Mouse (Mus musculus) myocyte (in vitro differentiated cells): Measurements from ENCODE around the gene Cyb5rl. TPM values are rescaled to one million over a fixed set of nuclear protein-coding genes. Genes with fewer than 3 reads are reported as not detected.

Experiments
- H3K27me3 ChIP-seq: one replicate; pipeline ENCODE4 v1.6.1; 2011; ENCODE audit not compliant: control insufficient read depth, insufficient read depth, insufficient read length
- H3K36me3 ChIP-seq: one replicate; pipeline ENCODE4 v1.6.1; 2011; ENCODE audit not compliant: control insufficient read depth, insufficient read depth
- H3K4me2 ChIP-seq: one replicate; pipeline ENCODE4 v1.6.1; 2011; ENCODE audit warnings: low read depth, control low read depth
- H3K4me3 ChIP-seq: one replicate; pipeline ENCODE4 v1.5.1; 2011; ENCODE audit warnings: mild to moderate bottlenecking, control low read depth, moderate library complexity
- H3K79me2 ChIP-seq: one replicate; pipeline ENCODE4 v1.6.1; 2011; ENCODE audit not compliant: control insufficient read depth, insufficient read depth
- H3ac ChIP-seq: one replicate; pipeline ENCODE4 v1.6.1; 2011; ENCODE audit not compliant: control insufficient read depth, insufficient read length
- CEBPB ChIP-seq: IDR thresholded peaks from 2 replicates; pipeline ENCODE4 v1.6.1; 2011; ENCODE audit warnings: mild to moderate bottlenecking, moderate library complexity; ENCODE audit not compliant: poor library complexity, insufficient read depth, severe bottlenecking
- E2F4 ChIP-seq: IDR thresholded peaks from one replicate; pipeline ENCODE4 v1.6.1; 2011; ENCODE audit warnings: mild to moderate bottlenecking, control low read depth, moderate library complexity; ENCODE audit not compliant: insufficient read depth
- MAX ChIP-seq: IDR thresholded peaks from one replicate; pipeline ENCODE4 v1.6.1; 2011; ENCODE audit warnings: low read depth, mild to moderate bottlenecking, control low read depth
- MYOD1 ChIP-seq, 3 experiments: IDR thresholded peaks; one replicate each; pipeline ENCODE4 v1.6.1; 2011; ENCODE audit warnings: control low read depth in 2 of 3, low read depth in 2 of 3, mild to moderate bottlenecking in 2 of 3, moderate library complexity in 1 of 3; ENCODE audit not compliant: insufficient read length in 2 of 3, control insufficient read depth in 1 of 3
- MYOG ChIP-seq, 3 experiments: IDR thresholded peaks; one replicate each; pipeline ENCODE4 v1.6.1; 2011; ENCODE audit warnings: control low read depth in 2 of 3, low read depth in 2 of 3, mild to moderate bottlenecking in 2 of 3; ENCODE audit not compliant: insufficient read length in 2 of 3, control insufficient read depth in 1 of 3, insufficient read depth in 1 of 3
- POLR2A ChIP-seq: IDR thresholded peaks from one replicate; pipeline ENCODE4 v1.6.1; 2011; ENCODE audit warnings: low read depth, mild to moderate bottlenecking, control low read depth, moderate library complexity; ENCODE audit not compliant: insufficient read length
- POLR2AphosphoS2 ChIP-seq: IDR thresholded peaks from one replicate; pipeline ENCODE4 v1.6.1; 2011; ENCODE audit warnings: low read depth, control low read depth; ENCODE audit not compliant: insufficient read length
- REST ChIP-seq: IDR thresholded peaks from one replicate; pipeline ENCODE4 v1.6.1; 2011; ENCODE audit warnings: mild to moderate bottlenecking, control low read depth, moderate library complexity; ENCODE audit not compliant: insufficient read depth, insufficient read length
- SRF ChIP-seq: IDR thresholded peaks from one replicate; pipeline ENCODE4 v1.6.1; 2011; ENCODE audit warnings: low read depth; ENCODE audit not compliant: control insufficient read depth, insufficient read length
- TCF12 ChIP-seq: IDR thresholded peaks from one replicate; pipeline ENCODE4 v1.6.1; 2011; ENCODE audit warnings: mild to moderate bottlenecking, control low read depth; ENCODE audit not compliant: poor library complexity, insufficient read depth, severe bottlenecking
- TCF3 ChIP-seq: IDR thresholded peaks from one replicate; pipeline ENCODE4 v1.6.1; 2011; ENCODE audit warnings: low read depth, control low read depth; ENCODE audit not compliant: insufficient read length
- USF1 ChIP-seq: IDR thresholded peaks from one replicate; pipeline ENCODE4 v1.6.1; 2011; ENCODE audit warnings: low read depth, mild to moderate bottlenecking, control low read depth, moderate library complexity
- polyA plus RNA-seq: library from polyadenylated mRNA; unstranded; fragments of >200 nt; fragmentation: generic; extraction: Trizol; gene quantifications from one replicate; pipeline ENCODE4 v1.2.1, GENCODE M21; 2012; ENCODE audit warnings: missing spikeins

Cyb5rl gene
- polyA plus RNA-seq, 1 experiment, result 9.1 TPM

DNA sequence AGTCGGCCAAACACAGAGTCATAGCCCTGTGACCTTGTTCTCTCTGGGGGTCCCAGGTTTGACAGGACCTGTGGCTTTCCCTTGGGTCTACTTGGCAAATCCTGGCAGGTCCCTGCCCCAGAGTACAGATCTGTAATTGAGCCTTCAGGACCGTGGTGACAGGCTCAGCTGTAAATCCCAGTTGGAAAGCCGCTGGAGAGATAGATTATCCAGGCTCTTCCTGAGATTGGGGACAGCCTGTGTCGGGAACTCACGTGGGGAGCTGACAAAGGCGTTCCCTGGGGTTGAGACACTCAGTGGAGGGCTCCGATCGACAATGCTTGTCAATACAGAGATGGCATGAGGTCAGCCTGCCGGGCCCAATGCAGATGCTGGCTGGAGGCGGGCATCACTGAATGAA, 59.6 kb downstream of the Cyb5rl start:
- no peak for TF ChIP-seq TCF3
- TF ChIP-seq CEBPB, result no peak
- no peak for TF ChIP-seq SRF
- no peak for TF ChIP-seq MYOG (IDR thresholded peaks at IDR 0.05; ENCODE audit: control insufficient read depth in 1 of 3, insufficient read depth in 1 of 3, insufficient read length in 2 of 3, low read depth in 2 of 3)
- no peak for TF ChIP-seq REST
- no peak for TF ChIP-seq POLR2A
- TF ChIP-seq POLR2AphosphoS2, result no peak
- TF ChIP-seq USF1, result no peak
- TF ChIP-seq MYOD1 (IDR thresholded peaks at IDR 0.05; ENCODE audit: control insufficient read depth in 1 of 3, insufficient read length in 2 of 3, low read depth in 2 of 3), result no peak
- TF ChIP-seq TCF12, result no peak
- no peak for TF ChIP-seq MAX
- TF ChIP-seq E2F4, result no peak
- Histone ChIP-seq H3K27me3 (no peaks in the 10 kb centered on the region), H3K4me3 (no peak overlapping the region), H3K79me2 (no peaks in the 10 kb centered on the region), H3ac (no peak overlapping the region), H3K36me3 (no peaks in the 10 kb centered on the region), H3K4me2 (no peak overlapping the region)

DNA sequence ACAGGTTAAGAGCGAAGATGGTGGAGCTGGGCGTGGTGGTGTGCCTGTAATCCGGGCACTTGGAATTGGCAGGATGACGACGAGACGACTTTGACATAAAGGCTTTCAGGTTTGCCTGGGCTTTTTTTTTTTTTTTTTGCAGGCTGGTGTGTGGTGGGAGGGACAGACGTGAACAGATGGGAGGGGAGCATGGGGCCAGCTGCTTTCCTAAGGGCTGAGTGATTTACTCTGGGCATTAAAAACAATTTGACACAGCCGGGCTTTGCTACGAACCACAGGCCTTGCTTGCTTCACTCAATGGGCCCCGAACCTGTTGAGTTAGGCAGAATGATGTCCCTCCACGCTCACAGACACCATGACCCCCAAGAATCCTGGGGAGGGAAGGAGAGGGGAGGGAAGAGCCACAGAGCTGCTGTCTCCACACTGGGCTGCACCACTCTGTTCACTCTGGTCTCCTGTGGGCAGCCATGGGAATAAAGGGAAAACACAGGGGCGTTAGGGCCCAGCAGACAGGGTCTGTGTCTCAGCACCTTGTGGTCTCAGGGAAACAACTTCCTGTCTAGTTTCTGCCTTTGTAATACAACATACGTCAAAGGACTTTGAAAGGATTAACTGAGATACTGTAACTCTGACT, 60.2 kb downstream of the Cyb5rl start:
- TF ChIP-seq USF1, result no peak
- no peak for TF ChIP-seq TCF3
- TF ChIP-seq CEBPB, result no peak
- TF ChIP-seq POLR2A, result no peak
- no peak for TF ChIP-seq MAX
- TF ChIP-seq MYOG (IDR thresholded peaks at IDR 0.05; ENCODE audit: control insufficient read depth in 1 of 3, insufficient read depth in 1 of 3, insufficient read length in 2 of 3, low read depth in 2 of 3), result no peak
- peak in 2 of 3 experiments; percentile 21 to 29 for TF ChIP-seq MYOD1 (IDR thresholded peaks at IDR 0.05; ENCODE audit: control insufficient read depth in 1 of 3, insufficient read length in 2 of 3, low read depth in 2 of 3)
- no peak for TF ChIP-seq E2F4
- Histone ChIP-seq H3K4me2 (no peak overlapping the region), H3ac (no peak overlapping the region), H3K79me2 (no peaks in the 10 kb centered on the region), H3K36me3 (no peaks in the 10 kb centered on the region), H3K4me3 (no peak overlapping the region), H3K27me3 (no peaks in the 10 kb centered on the region)

DNA sequence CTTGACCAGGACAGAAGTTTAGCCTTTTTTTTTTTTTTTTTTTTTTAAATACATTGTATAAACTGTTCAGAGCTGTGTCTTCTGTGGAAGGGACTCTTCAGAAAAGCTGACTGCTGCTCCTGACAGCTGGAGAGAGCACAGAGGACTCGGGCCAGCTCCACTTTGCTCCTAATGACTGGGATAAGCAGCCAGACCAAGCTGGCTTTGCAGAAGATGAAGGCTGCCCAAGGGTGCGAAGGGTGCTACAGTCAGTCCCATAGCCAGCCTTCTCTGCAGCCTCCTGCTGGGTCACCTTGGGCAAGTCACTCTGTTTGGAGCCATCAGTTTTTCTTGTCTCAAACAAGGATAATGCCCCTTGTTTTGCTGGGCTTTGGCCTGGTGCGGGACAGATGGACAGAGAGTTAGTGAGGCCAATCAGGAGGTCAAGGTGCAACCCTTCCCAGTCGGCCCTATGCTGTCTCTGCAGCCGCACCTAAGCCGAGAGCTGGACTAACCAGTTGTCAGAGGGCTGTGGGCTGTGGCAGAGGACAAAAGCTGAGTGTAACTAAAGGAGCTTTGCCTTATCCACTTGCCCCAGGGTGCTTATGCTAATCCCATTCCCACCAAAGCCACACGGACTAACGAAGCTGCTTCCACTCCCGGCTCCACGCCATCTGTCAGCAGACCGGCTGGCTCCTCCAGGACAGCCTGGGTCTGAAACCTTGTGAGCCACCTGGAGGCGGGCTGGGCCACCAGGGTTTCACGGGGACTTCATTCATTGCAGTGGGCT, 61.3 kb downstream of the Cyb5rl start:
- no peak for TF ChIP-seq MAX
- Histone ChIP-seq H3ac (no peak overlapping the region), H3K36me3 (no peaks in the 10 kb centered on the region), H3K4me2 (no peak overlapping the region), H3K4me3 (no peak overlapping the region), H3K27me3 (no peaks in the 10 kb centered on the region), H3K79me2 (no peaks in the 10 kb centered on the region)

DNA sequence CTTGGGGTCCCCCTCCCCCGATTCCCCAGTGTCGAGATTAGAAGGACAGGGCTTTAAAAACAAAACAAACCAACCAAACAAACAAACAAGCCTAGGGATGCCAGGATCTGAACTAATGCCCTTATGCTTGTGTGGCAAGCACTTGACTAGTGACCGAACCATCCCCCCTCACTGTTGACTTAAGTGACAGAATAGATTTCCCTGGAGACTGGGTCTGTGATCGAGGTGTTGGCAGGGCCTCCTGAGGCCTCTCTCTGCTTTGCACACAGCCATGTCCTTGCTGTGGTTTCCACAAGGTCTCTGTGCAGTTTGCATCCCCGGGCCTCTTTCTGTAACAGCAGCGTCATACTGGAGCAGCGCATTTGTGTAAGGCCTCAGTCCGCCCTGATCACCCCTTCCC, 62.6 kb downstream of the Cyb5rl start:
- Histone ChIP-seq H3K4me2 (no peak overlapping the region), H3K27me3 (no peaks in the 10 kb centered on the region)
- TF ChIP-seq MAX (no peak), E2F4 (no peak), TCF3 (no peak), REST (no peak), POLR2AphosphoS2 (no peak), POLR2A (no peak), SRF (no peak)

DNA sequence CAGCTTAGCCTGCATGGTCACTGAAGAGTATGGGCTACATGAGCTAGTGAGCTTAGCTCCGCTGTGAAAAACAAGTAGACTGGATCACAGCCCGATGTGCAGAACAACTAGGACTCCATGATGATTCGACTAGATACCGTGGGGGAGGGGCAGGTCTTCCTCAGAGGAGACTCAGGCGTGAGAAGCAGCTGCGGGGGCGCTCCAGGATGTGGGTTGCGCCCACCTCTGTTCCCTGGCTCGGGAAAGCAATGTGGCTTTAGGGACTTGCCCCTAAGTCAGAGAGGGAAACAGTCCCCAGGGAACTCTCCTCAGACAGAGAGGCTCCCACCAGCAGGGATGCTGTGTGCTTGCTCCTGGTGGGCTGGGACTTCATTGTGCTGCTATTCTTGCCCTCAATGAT, 63.7 kb downstream of the Cyb5rl start:
- TF ChIP-seq POLR2A (no peak), MYOD1 (IDR thresholded peaks at IDR 0.05; ENCODE audit: control insufficient read depth in 1 of 3, insufficient read length in 2 of 3, low read depth in 2 of 3) (no peak), E2F4 (no peak), TCF12 (no peak), POLR2AphosphoS2 (no peak), MAX (no peak), REST (no peak), SRF (no peak), USF1 (no peak), CEBPB (no peak), TCF3 (no peak), MYOG (IDR thresholded peaks at IDR 0.05; ENCODE audit: control insufficient read depth in 1 of 3, insufficient read depth in 1 of 3, insufficient read length in 2 of 3, low read depth in 2 of 3) (no peak)
- Histone ChIP-seq H3K4me3 (no peak overlapping the region), H3K79me2 (no peaks in the 10 kb centered on the region), H3K36me3 (no peaks in the 10 kb centered on the region), H3ac (no peak overlapping the region), H3K27me3 (no peaks in the 10 kb centered on the region), H3K4me2 (no peak overlapping the region)

More for the DNA sequence above, 62.6 kb downstream of the Cyb5rl start:
- Histone ChIP-seq H3K36me3 (no peaks in the 10 kb centered on the region), H3ac (no peak overlapping the region), H3K79me2 (no peaks in the 10 kb centered on the region), H3K4me3 (no peak overlapping the region)
